Mouse (Mus musculus): ENCODE measurements at regions not wholly inside any gene's neighbourhood (a gene's known extent, or its start where the extent isn't known, plus 50 kb on each side); places are given as distances from the start of the nearest gene placed in this dataset.

DNA sequence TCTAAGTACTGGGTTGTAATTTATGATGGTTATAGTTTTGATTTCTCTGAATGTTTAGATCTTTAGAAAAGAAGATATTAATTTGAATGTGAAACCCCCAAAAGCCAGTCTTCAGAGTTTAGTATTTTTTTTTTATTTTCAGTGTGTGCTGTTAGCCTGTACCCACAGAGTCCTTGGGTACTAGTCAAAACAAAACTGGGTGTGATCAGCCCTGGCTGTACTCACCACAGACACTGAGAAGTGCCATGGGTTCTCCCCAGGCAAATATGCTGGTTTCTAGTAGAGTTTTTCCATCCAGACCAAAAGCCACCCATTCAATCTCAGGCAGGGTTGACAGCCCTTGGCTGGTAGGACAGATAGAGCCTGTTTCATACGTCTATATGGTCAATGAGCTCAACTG, 484.9 kb downstream of the Col12a1 start:
- Histone ChIP-seq H3K4me1 (replicated peaks; ENCODE audit: control insufficient read depth, insufficient read depth, low read length) (no peaks in the 10 kb centered on the region), H3K4me2 (ENCODE audit: low read depth, low read length) (no peak overlapping the region), H3K36me3 (ENCODE audit: control insufficient read depth, insufficient read depth, low read length) (no peaks in the 10 kb centered on the region), H3K9ac (ENCODE audit: low read length) (no peak overlapping the region), H3K27ac (ENCODE audit: low read length) (no peak overlapping the region), H3K27me3 (ENCODE audit: control insufficient read depth, insufficient read depth, low read depth, low read length) (no peaks in the 10 kb centered on the region), H3K4me3 (ENCODE audit: low read length) (no peak overlapping the region), H3K9me3 (ENCODE audit: control insufficient read depth, low read length) (no peaks in the 10 kb centered on the region)
- no peak for ATAC-seq (ENCODE audit: low read depth)
- WGBS = 63% methylated on average over 1 of the region's 1 CpGs

DNA sequence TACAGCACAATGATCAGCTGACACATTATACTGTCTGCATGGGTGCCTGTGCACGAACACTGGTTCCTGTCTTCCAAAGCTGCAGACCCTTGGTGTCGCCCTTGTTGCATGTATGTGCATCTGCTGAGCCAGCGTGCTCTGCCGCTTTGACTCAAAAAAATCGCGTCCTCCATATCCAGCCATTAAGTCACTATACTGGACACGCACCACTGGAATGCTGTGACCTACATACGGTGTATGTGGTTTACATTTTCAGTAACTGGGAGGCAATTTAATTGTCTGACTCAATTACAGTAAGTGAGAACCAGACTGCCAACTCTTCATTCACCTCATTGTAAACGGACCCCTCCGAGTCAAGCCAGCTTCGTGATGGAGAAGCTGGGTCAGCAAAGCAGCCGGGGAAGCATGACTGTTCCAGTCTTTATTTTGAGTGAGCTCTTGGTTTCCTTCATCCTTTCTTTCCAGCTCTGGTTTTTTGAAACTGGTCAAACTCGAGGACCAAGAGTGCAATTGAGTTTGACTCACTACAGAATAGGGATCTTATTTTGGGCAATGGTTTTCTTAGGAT, 448.9 kb downstream of the Col12a1 start:
- H3K4me2 ChIP-seq (ENCODE audit: low read depth, low read length) = no peak overlapping the region
- 83% methylated on average over 13 of the region's 13 CpGs for whole genome bisulfite sequencing

DNA sequence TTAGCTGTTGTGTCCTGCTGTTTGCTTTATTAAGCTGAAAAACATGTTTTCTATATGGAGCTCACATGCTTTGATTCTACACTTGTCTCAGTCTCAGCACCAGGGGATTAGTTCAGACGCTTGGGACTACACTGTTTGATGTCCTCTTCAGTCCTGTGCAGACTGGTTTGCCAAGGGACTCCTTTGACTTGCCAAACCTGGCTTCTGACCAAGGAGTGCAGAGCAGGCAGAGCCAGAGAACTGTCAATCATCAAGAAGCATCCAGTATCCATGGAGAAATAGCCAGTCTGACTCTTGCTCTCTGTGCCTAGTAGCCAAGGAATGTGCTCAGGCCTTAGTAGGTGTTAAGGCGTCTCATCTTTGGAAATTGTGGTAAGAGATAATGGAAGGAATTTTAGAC, 448.4 kb downstream of the Col12a1 start:
- Histone ChIP-seq H3K4me3 (ENCODE audit: low read length) (no peak overlapping the region), H3K4me2 (ENCODE audit: low read depth, low read length) (no peak overlapping the region), H3K9me3 (ENCODE audit: control insufficient read depth, low read length) (no peaks in the 10 kb centered on the region), H3K9ac (ENCODE audit: low read length) (no peak overlapping the region), H3K36me3 (ENCODE audit: control insufficient read depth, insufficient read depth, low read length) (no peaks in the 10 kb centered on the region), H3K27me3 (ENCODE audit: control insufficient read depth, insufficient read depth, low read depth, low read length) (no peaks in the 10 kb centered on the region), H3K4me1 (replicated peaks; ENCODE audit: control insufficient read depth, insufficient read depth, low read length) (no peaks in the 10 kb centered on the region), H3K27ac (ENCODE audit: low read length) (no peak overlapping the region)
- no peak for ATAC-seq (ENCODE audit: low read depth)
- WGBS = 52% methylated on average over 2 of the region's 2 CpGs

More for the DNA sequence above, 448.9 kb downstream of the Col12a1 start:
- no peak overlapping the region for H3K27ac ChIP-seq (ENCODE audit: low read length)
- H3K4me3 ChIP-seq (ENCODE audit: low read length) = no peak overlapping the region
- no peak for ATAC-seq (ENCODE audit: low read depth)
- H3K9ac ChIP-seq (ENCODE audit: low read length) = no peak overlapping the region
- no peaks in the 10 kb centered on the region for H3K36me3 ChIP-seq (ENCODE audit: control insufficient read depth, insufficient read depth, low read length)
- H3K27me3 ChIP-seq (ENCODE audit: control insufficient read depth, insufficient read depth, low read depth, low read length) = no peaks in the 10 kb centered on the region
- no peaks in the 10 kb centered on the region for H3K9me3 ChIP-seq (ENCODE audit: control insufficient read depth, low read length)
- no peaks in the 10 kb centered on the region for H3K4me1 ChIP-seq (replicated peaks; ENCODE audit: control insufficient read depth, insufficient read depth, low read length)

DNA sequence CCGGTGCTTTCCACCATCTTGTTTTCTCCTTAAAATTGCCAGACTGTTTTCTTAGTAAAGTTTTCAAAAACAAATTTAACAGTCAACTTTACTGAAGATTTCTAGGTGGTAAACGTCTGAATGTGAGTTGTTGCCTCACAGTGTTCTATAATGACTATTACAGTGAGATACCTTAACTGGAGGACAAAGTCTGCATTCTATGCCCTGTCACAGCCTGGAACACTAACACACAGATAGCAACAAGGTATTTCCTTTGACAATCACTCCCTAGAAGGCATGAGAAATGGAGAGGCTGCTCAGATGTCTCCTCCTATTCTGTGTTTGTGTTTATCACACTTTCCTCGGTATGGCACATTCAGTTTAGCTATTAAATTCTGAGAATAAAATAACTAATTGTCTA, 430.8 kb downstream of the Col12a1 start:
- no peak overlapping the region for H3K9ac ChIP-seq (ENCODE audit: low read length)
- ATAC-seq (ENCODE audit: low read depth) = no peak
- no peaks in the 10 kb centered on the region for H3K36me3 ChIP-seq (ENCODE audit: control insufficient read depth, insufficient read depth, low read length)
- no peak overlapping the region for H3K4me3 ChIP-seq (ENCODE audit: low read length)
- H3K9me3 ChIP-seq (ENCODE audit: control insufficient read depth, low read length) = no peaks in the 10 kb centered on the region
- H3K27ac ChIP-seq (ENCODE audit: low read length) = no peak overlapping the region
- H3K27me3 ChIP-seq (ENCODE audit: control insufficient read depth, insufficient read depth, low read depth, low read length) = no peaks in the 10 kb centered on the region
- no peak overlapping the region for H3K4me2 ChIP-seq (ENCODE audit: low read depth, low read length)
- WGBS = 79% methylated on average over 3 of the region's 3 CpGs
- no peaks in the 10 kb centered on the region for H3K4me1 ChIP-seq (replicated peaks; ENCODE audit: control insufficient read depth, insufficient read depth, low read length)

DNA sequence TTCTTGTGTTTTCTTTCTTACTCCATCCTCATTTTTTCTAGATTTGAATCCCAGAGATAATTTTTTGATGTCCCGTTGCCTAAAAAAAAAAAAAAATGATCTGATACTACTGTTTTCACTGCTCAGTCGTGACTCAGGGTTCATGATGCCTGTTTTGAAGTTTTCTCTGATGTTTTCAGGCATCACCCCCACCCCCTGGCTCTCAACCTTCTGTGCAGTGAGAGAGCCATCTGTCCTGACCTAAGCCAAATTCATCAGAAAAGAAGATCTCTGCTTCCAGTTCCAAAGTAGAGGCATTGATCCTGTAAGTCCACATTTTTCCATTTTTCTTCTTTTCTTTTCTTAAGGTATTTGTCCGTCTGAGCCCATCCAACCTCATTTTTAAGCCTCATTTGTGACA, 423.3 kb downstream of the Col12a1 start:
- Histone ChIP-seq H3K4me3 (ENCODE audit: low read length) (no peak overlapping the region), H3K9me3 (ENCODE audit: control insufficient read depth, low read length) (no peaks in the 10 kb centered on the region), H3K36me3 (ENCODE audit: control insufficient read depth, insufficient read depth, low read length) (no peaks in the 10 kb centered on the region), H3K27ac (ENCODE audit: low read length) (no peak overlapping the region), H3K27me3 (ENCODE audit: control insufficient read depth, insufficient read depth, low read depth, low read length) (no peaks in the 10 kb centered on the region), H3K4me1 (replicated peaks; ENCODE audit: control insufficient read depth, insufficient read depth, low read length) (no peaks in the 10 kb centered on the region), H3K9ac (ENCODE audit: low read length) (no peak overlapping the region), H3K4me2 (ENCODE audit: low read depth, low read length) (no peak overlapping the region)
- WGBS = 63% methylated on average over 3 of the region's 3 CpGs
- no peak for ATAC-seq (ENCODE audit: low read depth)

DNA sequence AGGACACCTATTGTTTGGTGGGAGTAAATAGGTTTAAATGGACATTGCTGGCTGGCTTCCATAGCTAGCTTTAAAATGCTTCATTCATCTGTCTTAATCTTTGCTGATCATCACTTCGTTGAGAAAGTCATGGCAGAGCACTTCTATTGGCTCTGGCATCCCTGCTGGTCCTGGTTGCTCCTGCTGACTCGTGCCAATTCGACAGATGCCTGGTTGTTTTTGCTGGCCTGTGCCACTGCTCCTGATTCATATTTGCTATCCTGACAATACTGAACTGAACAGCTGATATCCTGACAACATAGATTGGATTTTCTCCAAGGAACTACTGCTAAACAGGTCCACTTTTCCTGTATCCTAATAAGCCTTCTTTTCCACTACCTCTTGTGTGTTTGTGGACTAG, 417.1 kb downstream of the Col12a1 start:
- H3K27me3 ChIP-seq (ENCODE audit: control insufficient read depth, insufficient read depth, low read depth, low read length) = no peaks in the 10 kb centered on the region
- no peaks in the 10 kb centered on the region for H3K9me3 ChIP-seq (ENCODE audit: control insufficient read depth, low read length)
- no peak overlapping the region for H3K4me3 ChIP-seq (ENCODE audit: low read length)
- H3K4me1 ChIP-seq (replicated peaks; ENCODE audit: control insufficient read depth, insufficient read depth, low read length) = no peaks in the 10 kb centered on the region
- H3K9ac ChIP-seq (ENCODE audit: low read length) = no peak overlapping the region
- 77% methylated on average over 3 of the region's 3 CpGs for WGBS
- no peak overlapping the region for H3K27ac ChIP-seq (ENCODE audit: low read length)
- no peak overlapping the region for H3K4me2 ChIP-seq (ENCODE audit: low read depth, low read length)
- no peaks in the 10 kb centered on the region for H3K36me3 ChIP-seq (ENCODE audit: control insufficient read depth, insufficient read depth, low read length)
- ATAC-seq (ENCODE audit: low read depth) = no peak

DNA sequence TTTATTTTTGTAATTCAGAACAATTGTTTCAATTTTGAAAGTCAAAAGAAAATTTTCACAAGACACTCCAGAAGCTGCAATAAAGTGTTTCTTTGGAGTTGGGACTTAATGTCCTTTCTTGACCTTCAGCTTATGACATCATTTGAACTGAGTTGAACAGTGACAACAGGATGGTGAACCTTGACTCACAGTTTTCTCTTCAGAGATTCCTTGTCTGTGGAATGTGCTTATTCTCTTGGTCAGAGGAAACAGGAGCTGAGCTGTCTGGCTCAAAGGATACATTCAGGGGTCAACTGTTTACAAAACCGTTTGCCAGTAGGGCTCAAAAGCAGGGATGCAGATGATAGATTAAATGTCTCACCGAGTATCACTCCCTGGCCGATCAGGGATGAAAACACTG, 408.0 kb downstream of the Col12a1 start:
- WGBS = 22% methylated on average over 3 of the region's 3 CpGs
- Histone ChIP-seq H3K4me3 (ENCODE audit: low read length) (no peak overlapping the region), H3K36me3 (ENCODE audit: control insufficient read depth, insufficient read depth, low read length) (no peaks in the 10 kb centered on the region), H3K9me3 (ENCODE audit: control insufficient read depth, low read length) (no peaks in the 10 kb centered on the region), H3K9ac (ENCODE audit: low read length) (no peak overlapping the region), H3K27me3 (ENCODE audit: control insufficient read depth, insufficient read depth, low read depth, low read length) (no peaks in the 10 kb centered on the region), H3K4me1 (replicated peaks; ENCODE audit: control insufficient read depth, insufficient read depth, low read length) (no peaks in the 10 kb centered on the region), H3K4me2 (ENCODE audit: low read depth, low read length) (no peak overlapping the region), H3K27ac (ENCODE audit: low read length) (no peak overlapping the region)
- ATAC-seq (ENCODE audit: low read depth) = no peak

DNA sequence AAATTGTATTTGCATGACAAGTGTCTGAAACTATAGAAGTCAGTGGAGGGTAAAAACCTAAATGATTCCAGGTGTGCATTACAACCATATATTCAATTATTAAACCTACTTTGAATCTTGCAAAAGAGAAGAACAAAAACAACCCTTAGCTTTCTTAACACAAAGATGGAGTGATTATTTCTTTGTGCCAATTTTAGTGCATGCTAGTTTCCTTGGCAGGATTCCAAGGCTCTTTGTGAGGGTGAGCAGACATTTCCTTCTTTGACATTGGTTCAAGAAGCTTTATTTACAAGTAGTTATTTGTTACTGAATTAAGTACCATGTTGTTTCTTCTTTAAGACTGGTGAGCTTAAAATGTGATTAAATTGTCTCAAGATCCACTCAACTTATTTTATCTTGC, 401.2 kb downstream of the Col12a1 start:
- Histone ChIP-seq H3K4me3 (ENCODE audit: low read length) (no peak overlapping the region), H3K9ac (ENCODE audit: low read length) (no peak overlapping the region), H3K4me1 (replicated peaks; ENCODE audit: control insufficient read depth, insufficient read depth, low read length) (no peaks in the 10 kb centered on the region), H3K4me2 (ENCODE audit: low read depth, low read length) (no peak overlapping the region), H3K27ac (ENCODE audit: low read length) (no peak overlapping the region), H3K27me3 (ENCODE audit: control insufficient read depth, insufficient read depth, low read depth, low read length) (no peaks in the 10 kb centered on the region), H3K9me3 (ENCODE audit: control insufficient read depth, low read length) (no peaks in the 10 kb centered on the region), H3K36me3 (ENCODE audit: control insufficient read depth, insufficient read depth, low read length) (no peaks in the 10 kb centered on the region)
- ATAC-seq (ENCODE audit: low read depth) = no peak

DNA sequence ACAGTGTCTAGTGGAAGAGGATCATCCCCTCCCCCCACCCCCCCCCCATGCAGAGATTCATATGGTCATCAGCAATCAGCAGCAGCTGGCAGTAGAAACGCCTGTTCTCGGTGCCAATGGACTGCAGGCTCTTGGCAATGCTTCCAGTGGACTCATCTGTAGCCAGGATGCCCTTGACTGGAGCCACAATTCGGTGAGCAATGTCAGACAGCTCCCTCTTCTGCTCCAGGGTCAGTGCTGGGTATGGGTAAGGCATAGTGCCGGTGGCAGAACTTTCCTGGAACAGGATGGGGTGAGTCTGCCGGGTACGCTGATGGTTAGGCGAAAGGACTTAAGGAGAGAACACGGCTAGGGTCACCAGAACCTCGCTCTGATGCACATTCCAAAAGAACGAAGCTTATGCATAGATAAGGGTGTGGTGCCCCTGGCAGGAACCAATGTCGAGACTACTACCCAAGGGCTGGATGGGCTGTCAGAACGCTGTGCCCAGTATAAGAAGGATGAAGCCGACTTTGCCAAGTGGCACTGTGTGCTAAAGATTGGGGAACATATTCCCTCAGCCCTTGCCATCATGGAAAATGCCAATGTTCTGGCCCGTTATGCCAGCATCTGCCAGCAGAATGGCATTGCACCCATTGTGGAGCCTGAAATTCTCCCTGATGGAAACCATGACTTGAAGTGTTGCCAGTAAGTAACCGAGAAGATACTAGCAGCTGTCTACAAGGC, 372.1 kb downstream of the Col12a1 start:
- 87% methylated on average over 15 of the region's 15 CpGs for WGBS
- no peaks in the 10 kb centered on the region for H3K36me3 ChIP-seq (ENCODE audit: control insufficient read depth, insufficient read depth, low read length)
- no peak overlapping the region for H3K4me2 ChIP-seq (ENCODE audit: low read depth, low read length)
- H3K27ac ChIP-seq (ENCODE audit: low read length) = no peak overlapping the region
- no peak for ATAC-seq (ENCODE audit: low read depth)
- H3K27me3 ChIP-seq (ENCODE audit: control insufficient read depth, insufficient read depth, low read depth, low read length) = no peaks in the 10 kb centered on the region
- H3K9me3 ChIP-seq (ENCODE audit: control insufficient read depth, low read length) = no peaks in the 10 kb centered on the region
- H3K4me3 ChIP-seq (ENCODE audit: low read length) = no peak overlapping the region
- H3K9ac ChIP-seq (ENCODE audit: low read length) = no peak overlapping the region
- no peaks in the 10 kb centered on the region for H3K4me1 ChIP-seq (replicated peaks; ENCODE audit: control insufficient read depth, insufficient read depth, low read length)

DNA sequence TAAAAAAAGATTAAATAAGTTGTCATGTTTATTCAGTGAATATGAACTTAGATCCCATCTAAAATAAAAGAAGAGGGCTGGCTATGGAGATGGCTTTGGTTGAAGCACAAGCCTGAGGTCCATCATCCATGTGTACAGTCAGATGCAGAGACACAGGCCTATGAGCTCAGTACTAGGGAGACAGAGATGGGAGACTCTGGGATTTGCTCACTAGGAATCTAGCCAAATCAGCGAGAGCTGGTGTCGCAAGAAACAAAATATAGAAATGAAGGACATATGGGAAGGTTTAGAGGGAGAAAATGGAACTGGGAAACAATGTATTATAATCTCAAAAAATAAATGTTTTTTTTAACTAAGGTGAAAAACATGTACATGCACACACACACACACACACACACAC, 326.6 kb downstream of the Col12a1 start:
- no peak for ATAC-seq (ENCODE audit: low read depth)

More for the DNA sequence above, 326.6 kb downstream of the Col12a1 start:
- H3K9ac ChIP-seq (ENCODE audit: low read length) = no peak overlapping the region
- H3K4me3 ChIP-seq (ENCODE audit: low read length) = no peak overlapping the region
- 80% methylated on average over 2 of the region's 2 CpGs for WGBS
- no peaks in the 10 kb centered on the region for H3K36me3 ChIP-seq (ENCODE audit: control insufficient read depth, insufficient read depth, low read length)
- no peak overlapping the region for H3K27ac ChIP-seq (ENCODE audit: low read length)
- no peaks in the 10 kb centered on the region for H3K9me3 ChIP-seq (ENCODE audit: control insufficient read depth, low read length)
- H3K27me3 ChIP-seq (ENCODE audit: control insufficient read depth, insufficient read depth, low read depth, low read length) = no peaks in the 10 kb centered on the region
- H3K4me2 ChIP-seq (ENCODE audit: low read depth, low read length) = no peak overlapping the region
- H3K4me1 ChIP-seq (replicated peaks; ENCODE audit: control insufficient read depth, insufficient read depth, low read length) = no peaks in the 10 kb centered on the region
